Mouse (Mus musculus): ENCODE measurements around the gene Rbm4.

Gene Rbm4

DNA sequence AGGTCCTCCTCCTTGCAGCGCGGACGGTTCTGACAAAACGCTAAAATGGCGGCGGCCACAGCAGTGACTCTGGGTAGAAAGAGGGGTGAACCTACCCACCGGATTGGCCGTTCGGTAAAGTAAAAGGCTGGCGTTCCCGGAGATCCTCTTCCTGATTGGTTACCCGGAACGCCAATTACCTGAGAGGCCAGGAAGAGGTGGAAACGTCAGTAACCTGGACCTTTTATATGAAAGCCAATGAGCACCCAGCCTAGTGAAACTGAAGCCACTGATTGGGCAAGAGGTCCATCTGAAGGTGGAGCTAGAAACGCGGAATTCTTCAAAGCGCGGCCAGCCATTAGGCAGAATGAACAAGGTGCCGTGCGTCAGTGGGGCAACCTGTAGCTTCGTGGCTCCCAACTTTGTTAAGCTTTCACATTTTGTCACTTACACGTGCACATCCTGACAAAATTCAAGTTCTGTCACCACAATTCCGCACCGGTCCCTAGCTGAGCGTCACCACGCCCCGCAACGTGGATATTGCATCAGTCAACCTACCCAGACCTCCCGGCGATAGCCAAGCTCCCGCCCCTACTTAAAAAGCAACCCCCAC lies at the start of gene Rbm4:
Gene Rbm4 (minus strand): TSS at position 71 of the 592 bp plus-strand sequence.
- DNase-seq (ENCODE audit: low read depth, low spot score): peak; percentile 100

DNA sequence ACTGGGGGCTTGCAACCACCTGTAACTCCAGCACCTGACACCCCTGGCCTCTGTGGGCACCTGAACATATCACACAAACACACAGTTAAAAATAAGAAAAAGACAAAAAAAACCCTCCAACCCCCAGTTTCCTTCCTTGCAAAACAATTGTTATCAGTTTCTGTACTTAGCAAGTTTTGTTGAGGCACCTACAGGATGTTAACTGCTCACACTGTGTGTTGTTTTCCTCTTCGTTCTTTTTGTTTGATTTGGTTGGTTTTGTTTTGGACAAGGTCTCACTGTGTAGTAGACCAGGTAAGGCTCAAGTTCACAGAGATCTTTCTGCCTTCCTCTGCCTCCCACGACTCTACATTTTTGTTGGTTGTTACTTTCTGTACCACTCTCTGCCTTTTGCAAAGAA lies 48.9 kb upstream of the Rbm4 start:
- no peak for DNase-seq (ENCODE audit: low read depth, low spot score)

GRCm38 (mm10) chr19:4840848-4841247 lies 47.1 kb upstream of the Rbm4 start:
- no peak for DNase-seq (ENCODE audit: low read depth, low spot score)

DNA sequence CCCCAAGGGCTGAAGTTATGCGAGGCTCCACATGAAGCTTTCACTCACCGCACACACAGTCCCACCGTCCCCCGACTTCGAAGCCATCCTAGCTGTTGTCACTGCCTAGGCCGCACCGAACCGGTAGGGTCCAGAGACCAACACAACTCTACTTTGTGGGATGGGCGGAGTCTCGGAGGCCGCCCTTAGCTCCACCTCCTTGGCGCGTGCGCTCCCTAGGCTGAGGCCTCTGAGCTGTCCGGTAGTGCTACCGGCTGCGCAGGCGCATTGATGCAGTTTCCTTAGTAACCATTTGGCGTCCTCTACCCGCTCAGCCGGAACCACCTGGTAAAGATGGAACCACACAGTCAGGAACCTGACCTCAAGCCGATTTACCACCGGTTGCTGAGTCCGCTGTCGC lies 45.4 kb upstream of the Rbm4 start, which contains the start of the genes Ccs and Ccdc87:
Gene Ccs (minus strand): TSS at position 184 of the 400 bp plus-strand sequence.
Gene Ccdc87 (plus strand): TSS at position 218 of the 400 bp plus-strand sequence.
- peak; percentile 99 for DNase-seq (ENCODE audit: low read depth, low spot score)

DNA sequence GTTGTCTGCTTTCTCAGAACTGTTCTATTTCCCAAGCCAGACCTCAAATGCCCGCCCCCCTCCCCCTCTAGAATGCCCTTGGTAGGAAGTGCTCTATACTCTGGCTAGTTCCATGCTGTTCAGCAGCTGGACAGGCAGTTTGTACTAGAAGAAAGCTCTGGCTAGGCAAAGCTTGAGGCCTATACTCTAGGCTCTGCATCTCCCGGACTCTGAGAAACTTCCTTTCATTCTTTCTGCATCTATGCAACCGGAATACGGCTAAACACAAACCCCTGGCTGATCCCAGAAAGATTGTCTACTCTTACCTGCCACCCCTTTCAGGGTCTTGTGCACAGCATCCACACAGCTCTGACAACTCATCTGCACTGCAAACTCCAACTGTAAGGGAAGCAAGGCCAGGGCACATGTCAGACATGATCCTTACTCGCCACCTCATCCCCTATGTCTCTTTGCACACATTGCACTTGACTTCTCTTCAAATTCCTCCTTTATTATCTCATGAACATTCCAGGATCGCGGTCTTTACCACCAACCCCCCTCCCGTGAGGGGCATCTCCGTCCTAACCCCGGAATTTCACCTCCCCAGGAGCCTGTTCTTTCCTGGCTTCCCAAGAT lies 44.9 kb upstream of the Rbm4 start:
- DNase-seq (ENCODE audit: low read depth, low spot score): peak; percentile 43

GRCm38 (mm10) chr19:4837049-4837448 lies 43.3 kb upstream of the Rbm4 start:
- no peak for DNase-seq (ENCODE audit: low read depth, low spot score)

DNA sequence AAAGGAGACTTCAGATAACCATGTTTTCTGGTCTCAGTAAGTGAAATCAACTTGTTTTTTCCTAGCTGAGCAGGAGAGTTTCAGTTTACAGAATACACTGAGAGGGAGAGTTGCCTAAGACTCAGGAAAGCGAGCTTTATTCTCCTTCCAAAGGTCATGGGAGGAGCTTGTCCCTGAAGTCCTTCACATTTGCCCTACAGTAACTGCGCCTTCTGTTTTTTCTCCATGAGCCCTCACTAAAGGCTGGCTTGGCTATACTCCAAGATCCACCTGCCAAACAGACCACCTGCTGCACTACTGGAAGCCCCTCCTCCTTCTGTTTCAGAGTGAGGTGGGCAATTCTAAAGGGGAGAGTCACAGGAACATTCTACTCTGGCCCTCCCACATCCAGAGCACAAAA lies 42.4 kb upstream of the Rbm4 start:
- no peak for DNase-seq (ENCODE audit: low read depth, low spot score)

DNA sequence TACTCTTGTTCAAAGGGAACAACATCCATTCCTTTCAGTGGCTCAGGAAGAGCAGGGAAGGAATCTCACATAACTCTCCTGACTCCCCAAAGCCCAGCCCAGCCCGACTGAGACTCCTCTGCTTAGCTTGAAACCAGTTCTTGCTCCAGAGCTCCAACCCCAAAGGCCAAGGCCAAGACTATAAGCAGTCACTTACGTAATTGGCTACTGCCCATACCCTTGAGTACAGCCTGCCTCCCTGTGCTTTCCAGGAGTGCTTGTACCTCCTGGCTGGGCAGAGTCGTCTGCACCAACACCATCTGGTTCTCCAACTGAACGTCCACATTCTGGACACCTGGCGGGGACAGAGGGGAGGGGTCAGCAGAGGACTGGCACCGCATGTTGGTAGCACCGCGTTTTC lies 40.3 kb upstream of the Rbm4 start:
- DNase-seq (ENCODE audit: low read depth, low spot score): no peak

DNA sequence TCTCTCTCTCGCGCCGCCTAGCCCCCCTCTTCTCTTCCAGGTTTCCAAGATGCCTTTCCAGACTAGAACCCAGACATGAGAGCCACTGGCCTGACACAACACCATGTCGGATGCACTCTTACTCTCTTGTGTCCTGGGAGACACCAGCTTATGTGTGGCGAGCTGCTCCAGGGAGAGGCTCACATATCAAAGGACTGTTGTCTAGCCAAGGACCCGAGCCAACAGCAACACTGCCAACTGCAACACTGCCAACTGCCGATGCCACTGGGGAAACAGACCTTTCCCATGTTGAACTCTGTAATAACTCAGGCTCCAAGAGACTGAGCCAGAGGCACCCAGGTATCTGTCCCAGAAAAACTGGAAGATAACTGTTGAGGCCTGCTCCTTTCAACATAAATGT lies 35.5 kb upstream of the Rbm4 start:
- DNase-seq (ENCODE audit: low read depth, low spot score): no peak

DNA sequence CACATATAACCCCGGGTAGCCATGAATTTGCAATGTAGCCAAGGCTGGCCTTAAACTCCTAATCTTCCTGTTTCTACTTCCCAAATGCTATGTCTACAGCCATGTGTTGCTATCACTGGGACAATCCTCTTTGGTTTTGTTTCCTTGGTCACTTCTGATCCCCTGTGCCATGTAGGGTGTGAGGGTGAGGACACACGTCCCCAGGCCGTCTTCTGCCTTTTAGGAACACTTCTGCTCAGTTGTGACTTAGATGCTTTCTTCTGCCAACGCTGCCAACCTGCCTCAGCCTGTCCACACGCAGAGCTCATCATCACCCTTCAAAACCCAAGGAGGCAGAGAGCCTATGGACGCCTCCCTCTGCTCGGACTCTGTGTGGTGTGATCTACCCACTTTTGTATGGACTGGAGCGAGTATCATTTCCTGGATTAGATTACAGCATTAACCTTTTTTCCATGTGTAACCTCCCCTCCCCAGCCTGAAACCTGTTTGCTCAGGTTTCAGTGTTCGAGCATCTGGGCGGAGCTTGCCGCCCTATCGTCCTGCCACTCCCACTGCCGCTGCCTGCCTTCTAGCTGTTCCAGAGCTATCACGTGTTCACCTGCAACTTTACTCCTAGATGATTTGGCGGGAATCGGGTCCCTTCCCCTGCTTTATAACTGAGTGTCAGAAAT lies 34.9 kb upstream of the Rbm4 start:
- DNase-seq (ENCODE audit: low read depth, low spot score): no peak

GRCm38 (mm10) chr19:4820678-4821303 lies 27.1 kb upstream of the Rbm4 start:
- peak; percentile 51 for DNase-seq (ENCODE audit: low read depth, low spot score)

GRCm38 (mm10) chr19:4817182-4817835 lies 23.6 kb upstream of the Rbm4 start:
- no peak for DNase-seq (ENCODE audit: low read depth, low spot score)

DNA sequence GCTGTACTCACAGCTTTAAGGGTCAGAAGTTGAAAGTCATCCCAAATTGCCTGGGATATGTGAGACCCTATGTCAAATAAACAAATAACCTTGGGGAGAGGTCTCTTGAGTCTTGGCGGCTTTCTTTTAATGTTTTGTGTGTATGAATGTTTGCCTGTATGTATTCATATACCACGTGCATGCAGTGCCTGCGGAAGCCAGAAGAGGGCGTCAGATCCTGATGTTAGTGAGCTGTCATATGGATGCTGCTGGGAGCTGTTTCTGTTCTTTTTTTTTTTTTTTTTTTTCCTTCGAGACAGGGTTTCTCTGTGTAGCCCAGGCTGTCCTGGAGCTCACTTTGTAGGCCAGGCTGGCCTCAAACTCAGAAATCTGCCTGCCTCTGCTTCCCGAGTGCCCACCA lies 19.3 kb upstream of the Rbm4 start:
- peak; percentile 48 for DNase-seq (ENCODE audit: low read depth, low spot score)

DNA sequence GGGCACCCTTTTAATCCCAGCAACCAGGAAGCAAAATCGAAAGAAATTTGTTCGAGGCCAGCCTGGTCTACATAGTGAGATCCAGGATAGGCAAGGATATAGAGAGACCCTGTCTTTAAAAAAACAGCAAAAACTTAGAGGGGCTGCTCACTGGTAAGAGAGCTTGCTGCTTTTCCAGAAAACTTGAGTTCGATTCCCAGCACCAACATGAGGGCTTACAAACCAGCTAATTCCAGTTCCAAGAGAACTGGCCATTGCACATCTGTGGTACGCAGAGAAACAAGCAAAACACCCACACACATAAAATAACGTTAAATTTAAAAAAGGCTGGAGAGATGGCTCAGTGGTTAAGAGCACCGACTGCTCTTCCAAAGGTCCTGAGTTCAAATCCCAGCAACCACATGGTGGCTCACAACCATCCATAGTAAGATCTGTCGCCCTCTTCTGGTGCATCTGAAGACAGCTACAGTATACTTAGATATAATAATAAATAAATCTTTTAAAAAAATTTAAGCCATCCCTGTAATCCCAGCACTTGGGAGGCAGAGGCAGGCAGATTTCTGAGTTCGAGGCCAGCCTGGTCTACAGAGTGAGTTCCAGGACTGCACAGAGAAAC lies 18.7 kb upstream of the Rbm4 start:
- peak; percentile 73 for DNase-seq (ENCODE audit: low read depth, low spot score)

DNA sequence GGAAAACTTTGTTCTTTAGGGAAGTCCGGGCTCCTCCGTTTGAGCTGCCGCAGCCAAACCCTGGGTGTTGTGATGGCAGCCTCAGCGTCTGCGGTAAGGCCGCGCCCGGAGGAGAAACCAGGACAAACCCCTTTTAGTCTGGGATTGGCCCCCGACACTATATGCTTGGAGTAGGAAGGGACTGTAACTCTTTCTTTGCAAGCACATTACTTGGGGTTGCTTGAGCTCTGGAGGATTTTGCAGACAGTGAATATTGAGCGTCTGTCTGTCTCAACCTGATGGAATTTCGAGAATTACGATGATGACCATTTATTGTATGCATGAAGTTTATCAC lies 18.2 kb upstream of the Rbm4 start:
- DNase-seq (ENCODE audit: low read depth, low spot score): no peak

- peak; percentile 100 for DNase-seq (ENCODE audit: low read depth, low spot score)
Measured at GRCm38 (mm10) chr19:4811063-4811908, 17.6 kb upstream of the Rbm4 start, which contains the start of the genes Gm21992 and Rbm14. TSS of gene Gm21992 (minus strand) at chr19:4811612. TSS of gene Rbm14 (minus strand) at chr19:4811634.

- DNase-seq (ENCODE audit: low read depth, low spot score): no peak
Measured at GRCm38 (mm10) chr19:4810746-4811062, 17.0 kb upstream of the Rbm4 start.

DNA sequence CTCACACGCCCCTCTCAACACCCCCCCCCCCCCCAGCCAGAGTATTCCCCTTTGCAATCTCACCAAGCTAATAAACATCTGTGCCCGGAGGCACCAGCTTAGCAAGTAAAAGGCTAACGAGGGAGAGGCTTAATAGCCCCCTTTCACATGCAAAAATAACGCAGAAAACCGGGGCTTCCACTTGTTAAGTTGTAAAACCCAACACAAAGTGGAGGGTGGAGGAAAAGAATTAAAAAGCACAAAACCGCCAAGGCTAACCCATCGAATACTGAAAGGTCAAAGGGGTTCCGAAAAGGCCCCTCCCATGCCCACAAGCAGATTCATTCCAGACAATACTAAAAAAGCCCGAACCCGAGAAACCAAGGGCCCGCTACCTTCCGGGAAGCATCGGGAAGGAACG lies 16.6 kb upstream of the Rbm4 start:
- DNase-seq (ENCODE audit: low read depth, low spot score): no peak

DNA sequence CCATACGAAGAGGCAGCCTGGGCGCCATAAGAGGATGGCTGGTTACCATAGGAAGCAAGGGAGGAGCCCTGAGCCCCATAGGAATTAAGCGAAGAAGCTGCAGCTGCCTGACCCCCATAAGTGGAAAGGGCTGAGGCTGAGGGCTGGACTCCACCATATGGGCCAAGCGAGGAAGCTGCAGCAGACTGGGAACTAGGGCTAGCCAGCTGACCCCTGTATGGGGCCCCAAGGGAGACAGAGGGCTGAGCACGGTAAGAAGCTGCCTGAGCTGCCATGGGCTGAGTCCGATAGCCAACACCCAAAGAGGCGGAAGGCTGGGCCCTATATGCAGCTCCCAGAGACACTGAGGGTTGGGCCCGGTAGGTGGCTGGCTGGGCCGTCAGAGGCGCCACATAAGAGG lies 9.6 kb upstream of the Rbm4 start:
- DNase-seq (ENCODE audit: low read depth, low spot score): no peak

DNA sequence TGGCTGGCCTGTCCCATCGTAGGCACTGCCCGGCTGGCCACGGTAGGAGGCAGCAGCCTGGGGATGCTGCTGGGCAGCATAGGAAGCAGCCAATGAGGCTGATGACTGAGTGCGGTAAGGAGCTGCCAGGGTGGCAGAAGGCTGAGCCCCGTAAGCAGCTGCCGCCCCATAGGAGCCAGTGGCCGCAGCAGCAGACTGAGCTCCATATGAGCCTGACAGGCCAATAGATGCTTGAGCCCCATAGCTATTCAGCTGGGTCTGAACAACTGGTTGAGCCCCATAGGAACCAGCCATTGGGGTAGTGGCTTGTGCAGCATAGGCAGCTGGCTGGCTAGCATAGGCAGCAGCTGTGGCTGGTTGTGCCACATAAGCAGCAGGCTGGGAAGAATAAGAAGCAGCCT lies 9.0 kb upstream of the Rbm4 start:
- no peak for DNase-seq (ENCODE audit: low read depth, low spot score)

- DNase-seq (ENCODE audit: low read depth, low spot score): no peak
Measured at GRCm38 (mm10) chr19:4799083-4799482, 5.4 kb upstream of the Rbm4 start.
